Mouse (Mus musculus) heart, postnatal 0 days (tissue): Measurements from ENCODE around the gene Sema4c.

ENCODE experiments used
- CTCF ChIP-seq: IDR thresholded peaks from 2 replicates; pipeline ENCODE4 v1.5.1; 2016; ENCODE audit warnings: antibody characterized with exemption, control low read depth, low read depth
- EP300 ChIP-seq: IDR thresholded peaks from 2 replicates; pipeline ENCODE4 v1.6.1; 2016; ENCODE audit warnings: antibody characterized with exemption, low read depth

DNA sequence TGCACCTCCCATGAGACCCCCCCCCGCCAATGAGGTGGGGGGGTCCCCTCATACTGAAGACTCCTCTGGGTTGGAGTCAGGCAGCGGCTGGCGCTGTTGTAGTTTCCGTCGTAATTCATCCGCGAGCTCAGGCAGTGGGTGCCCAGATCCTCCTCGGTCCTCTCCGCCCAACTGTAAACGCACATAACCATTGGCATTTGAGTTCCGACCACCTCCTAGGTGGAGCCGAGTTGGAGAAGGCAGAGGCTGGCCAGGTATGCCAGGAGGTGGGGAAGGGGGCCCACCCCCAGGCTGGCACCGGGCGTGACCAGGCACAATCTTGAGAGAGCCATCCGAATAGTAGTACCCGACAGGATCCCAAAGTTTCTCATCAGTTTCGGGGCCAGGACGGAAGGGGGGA is 8.7 kb downstream of the Sema4c start:
- no peak for TF ChIP-seq CTCF
- TF ChIP-seq EP300: no peak
